Mouse (Mus musculus): ENCODE results near the gene Plekhb2.

DNA sequence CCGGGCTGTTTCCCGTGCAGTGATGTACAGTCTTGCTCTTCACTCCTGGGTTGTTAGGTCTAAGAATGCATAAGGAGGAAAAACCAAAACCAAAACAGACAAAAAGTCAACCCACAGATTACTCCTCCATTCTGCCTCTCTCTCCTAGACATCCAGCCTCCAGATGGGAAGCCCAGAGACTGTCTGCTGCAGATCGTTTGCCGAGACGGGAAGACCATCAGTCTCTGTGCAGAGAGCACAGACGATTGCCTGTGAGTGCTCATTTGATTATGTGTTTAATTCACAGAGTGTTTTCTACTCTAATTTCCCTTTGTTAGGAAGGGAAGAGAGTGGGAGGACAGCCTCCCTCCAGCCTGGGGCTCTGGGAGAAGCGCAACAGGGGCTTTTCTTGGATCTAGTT, 13.5 kb downstream of the Plekhb2 start:
- no peak for TF ChIP-seq CTCF (IDR thresholded peaks at IDR 0.05; ENCODE audit: low read depth, low read length)
- no peak for TF ChIP-seq POLR2A (IDR thresholded peaks at IDR 0.05; ENCODE audit: borderline replicate concordance, low read depth, low read length)

Data from bone marrow macrophage, adult 2 months (primary cell).